Mouse (Mus musculus): ENCODE measurements at regions not wholly inside any gene's neighbourhood (a gene's known extent, or its start where the extent isn't known, plus 50 kb on each side); places are given as distances from the start of the nearest gene placed in this dataset.
A peak's percentile ranks its signal among the peaks of the same experiment; 100 is the strongest.

DNA sequence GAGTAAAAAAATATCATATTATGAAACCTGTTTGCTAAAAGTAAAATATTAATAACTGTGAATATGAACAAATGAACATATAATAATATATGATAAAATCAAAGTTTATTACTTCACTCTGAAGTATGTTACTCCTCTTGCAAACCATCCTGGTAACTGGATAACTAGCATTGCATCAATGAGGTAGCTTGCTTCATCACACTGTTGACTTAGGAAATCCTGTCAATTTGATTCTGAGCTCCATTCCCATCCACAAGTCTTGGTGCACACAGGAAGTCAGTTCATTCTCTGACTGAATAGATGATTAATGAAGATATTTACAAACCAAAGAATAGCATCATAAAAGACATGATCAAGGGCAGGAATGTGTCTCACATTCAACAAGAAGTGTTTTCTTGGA, 286.9 kb upstream of the Gprin3 start:
- no peak for DNase-seq (ENCODE audit: low read depth)

DNA sequence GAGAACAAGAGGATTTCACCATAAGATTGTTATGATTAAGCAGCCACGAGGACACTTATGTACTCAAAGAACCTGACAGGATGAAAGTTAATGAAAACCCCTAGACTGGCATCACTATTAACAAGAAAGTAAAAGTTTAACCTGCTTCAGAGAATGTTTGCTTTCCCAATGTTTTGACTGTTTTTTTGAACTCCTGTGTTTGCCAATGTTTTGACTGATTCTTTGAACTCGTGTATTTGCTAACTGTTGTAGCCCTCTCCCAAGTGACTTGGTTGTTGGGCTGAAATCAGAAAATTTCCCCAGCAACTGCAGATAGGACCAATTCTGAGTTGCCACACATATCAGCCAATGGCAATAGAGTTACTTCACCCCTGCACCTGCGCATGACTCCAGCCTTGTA, 258.9 kb upstream of the Gprin3 start:
- no peak for DNase-seq (ENCODE audit: low read depth)

GRCm38 (mm10) chr6:59667356-59667755, 241.3 kb upstream of the Gprin3 start:
- DNase-seq (ENCODE audit: low read depth) = peak; percentile 43
